Mouse (Mus musculus): ENCODE results near the gene Fam163b.

DNA sequence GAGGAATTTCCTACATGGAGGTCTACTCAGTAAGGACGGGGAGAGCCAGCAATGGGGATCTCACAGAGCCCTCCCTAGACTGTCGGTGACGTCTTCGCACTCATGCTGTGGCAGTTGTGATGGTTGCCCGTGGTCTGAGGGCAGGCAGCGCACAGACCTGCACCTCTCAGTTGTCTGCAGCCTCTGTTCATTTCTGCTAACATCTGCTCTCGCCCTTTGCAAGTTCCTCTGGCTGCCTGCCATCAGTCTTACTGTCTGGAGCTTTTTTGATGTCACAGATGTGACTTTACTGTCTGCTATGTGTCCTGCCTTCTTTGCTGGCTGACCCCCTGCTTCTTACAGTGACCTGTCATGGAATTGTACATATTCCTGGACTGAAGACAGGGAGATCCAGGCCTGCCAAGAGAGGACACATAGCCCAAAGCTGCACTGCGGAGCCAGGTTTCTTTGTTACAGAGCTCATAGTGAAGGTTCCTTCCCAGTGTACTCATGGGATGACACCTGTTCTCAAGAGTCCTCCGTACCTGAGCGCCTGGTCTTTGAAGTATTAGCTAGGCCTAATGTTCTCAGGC, 33.5 kb upstream of the Fam163b start:
- TF ChIP-seq CTCF (IDR thresholded peaks at IDR 0.05) (no peak), EP300 (IDR thresholded peaks at IDR 0.05) (0 out of 2 replicates have a peak, but pooled peaks have one; percentile 48)

Data from lung, postnatal 0 days (tissue).